Mouse (Mus musculus) kidney, postnatal 0 days (tissue): ENCODE measurements around the gene Abhd8. TPM values are rescaled to one million over a fixed set of nuclear protein-coding genes. Genes with fewer than 3 reads are reported as not detected.

Experiments used
- ATAC-seq: fragments of 200-750 bp; cut with Nextera tagmentation; replicated peaks from 2 replicates; pipeline ENCODE4 v1.8.0; 2017; ENCODE audit warnings: low read depth, moderate number of reproducible peaks, moderate TSS enrichment, moderate library complexity; ENCODE audit not compliant: low FRiP score
- DNase-seq: peaks from one replicate; pipeline ENCODE4 v3.0.0-alpha.2; 2016; ENCODE audit warnings: low spot score
- H3K27ac ChIP-seq: fragments of 300-500 bp; sonication (generic); 2 replicates; pipeline ENCODE4 v1.5.1; 2014; ENCODE audit warnings: mild to moderate bottlenecking
- H3K27me3 ChIP-seq: fragments of 300-500 bp; sonication (generic); 2 replicates; pipeline ENCODE4 v1.6.1; 2014; ENCODE audit warnings: low read length, mixed read lengths; ENCODE audit not compliant: insufficient read depth
- H3K36me3 ChIP-seq: fragments of 300-500 bp; sonication (generic); 2 replicates; pipeline ENCODE4 v1.6.1; 2014; ENCODE audit warnings: low read length, mixed read lengths; ENCODE audit not compliant: insufficient read depth
- H3K4me1 ChIP-seq: fragments of 300-500 bp; sonication (generic); replicated peaks from 2 replicates; pipeline ENCODE4 v1.6.1; 2014; ENCODE audit warnings: antibody characterized with exemption, low read length, mixed read lengths; ENCODE audit not compliant: insufficient read depth
- H3K4me2 ChIP-seq: fragments of 300-500 bp; sonication (generic); 2 replicates; pipeline ENCODE4 v1.6.1; 2014; ENCODE audit warnings: mild to moderate bottlenecking, low read length, moderate library complexity, mixed read lengths
- H3K4me3 ChIP-seq: fragments of 300-500 bp; sonication (generic); replicated peaks from 2 replicates; pipeline ENCODE4 v1.5.1; 2014; ENCODE audit warnings: low read depth, low read length
- H3K9ac ChIP-seq: fragments of 300-500 bp; sonication (generic); 2 replicates; pipeline ENCODE4 v1.6.1; 2014; ENCODE audit warnings: low read depth, low read length
- H3K9me3 ChIP-seq: fragments of 300-500 bp; sonication (generic); replicated peaks from 2 replicates; pipeline ENCODE4 v1.6.1; 2016; ENCODE audit warnings: low read length, inconsistent platforms, mixed read lengths
- CTCF ChIP-seq: IDR thresholded peaks from 2 replicates; pipeline ENCODE4 v1.5.1; 2016; ENCODE audit warnings: antibody characterized with exemption, low read depth, mild to moderate bottlenecking, moderate library complexity
- WGBS: fragments of 180-500 bp; shearing (Covaris S2); extraction: QIAGEN DNeasy Blood & Tissue Kit; methylation state at CpG from one replicate; pipeline ENCODE4 v1.1.7; 2014; 5-methylcytosine and 5-hydroxymethylcytosine counted together
- polyA plus RNA-seq: library from polyadenylated mRNA; unstranded; fragments of >200 nt; fragmentation: Nextera tagmentation; extraction: Ambion mirVana; gene quantifications from 2 replicates; pipeline ENCODE4 v1.2.1, GENCODE M21; 2015

The Abhd8 gene
- polyA plus RNA-seq, 1 experiment from 2014 or later: 38.3 TPM

DNA sequence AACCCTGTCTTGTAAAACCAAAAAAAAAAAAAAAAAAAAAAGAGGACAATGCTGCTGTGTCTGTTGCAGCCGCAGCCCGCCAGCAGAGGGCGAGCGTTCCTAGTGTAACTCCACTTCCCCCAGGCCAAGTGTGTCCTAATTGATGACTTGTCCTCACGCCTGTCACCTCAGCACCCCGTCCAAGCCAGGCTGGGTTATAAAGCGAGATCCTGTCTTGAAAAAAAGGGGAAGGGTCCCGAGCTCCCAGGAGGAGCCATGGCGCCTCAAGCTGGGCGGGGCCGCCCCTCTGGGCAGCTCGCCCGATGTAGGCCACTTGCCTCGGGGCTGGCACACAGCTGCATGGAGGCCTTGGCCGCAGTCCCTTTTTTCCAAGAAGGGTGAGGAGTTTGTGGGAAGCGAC is 31.6 kb upstream of the Abhd8 start:
- Histone ChIP-seq H3K4me3 (no peak overlapping the region), H3K9ac (no peak overlapping the region), H3K36me3 (peaks cover 17% of the 10 kb centered on the region), H3K9me3 (no peaks in the 10 kb centered on the region), H3K4me2 (no peak overlapping the region), H3K27ac (peak overlapping the region; percentile 80), H3K4me1 (peaks cover 28% of the 10 kb centered on the region), H3K27me3 (no peaks in the 10 kb centered on the region)
- peak; percentile 86 for TF ChIP-seq CTCF
- peak; percentile 14 for ATAC-seq
- peak; percentile 93 for DNase-seq
- WGBS: 19% methylated on average over 15 of the region's 16 CpGs

DNA sequence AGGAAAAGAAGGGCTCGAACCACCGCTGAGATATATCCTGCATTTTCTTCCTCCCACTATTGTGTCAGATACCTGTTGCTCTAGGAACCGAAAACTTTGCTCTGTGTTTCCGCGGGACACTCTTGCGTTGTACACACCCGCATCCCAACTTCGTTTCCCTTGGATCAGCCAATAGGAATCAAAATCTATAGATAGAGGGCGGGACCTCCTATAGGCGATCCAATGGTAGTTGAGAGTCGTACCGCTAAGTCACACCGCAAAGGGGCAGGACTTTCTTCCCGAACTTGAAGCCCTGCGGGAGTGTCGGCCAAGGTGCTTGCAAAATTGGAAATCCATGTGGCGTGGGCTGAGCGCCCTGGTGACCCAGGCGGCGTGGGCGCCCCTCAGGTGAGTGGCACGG is 25.0 kb upstream of the Abhd8 start:
- H3K27ac ChIP-seq: peak overlapping the region; percentile 93
- under 1% methylated on average over 22 of the region's 22 CpGs for WGBS
- DNase-seq: peak; percentile 98
- H3K36me3 ChIP-seq: peaks cover 12% of the 10 kb centered on the region; the same call in 1 of the 2 replicates
- TF ChIP-seq CTCF: peak; percentile 34; the same call in 1 of the 2 replicates
- H3K9me3 ChIP-seq: no peaks in the 10 kb centered on the region
- H3K27me3 ChIP-seq: no peaks in the 10 kb centered on the region
- H3K4me1 ChIP-seq: peaks cover 18% of the 10 kb centered on the region; the same call in 1 of the 2 replicates
- H3K4me3 ChIP-seq: peak overlapping the region; percentile 71
- peak; percentile 88 for ATAC-seq
- H3K4me2 ChIP-seq: peak overlapping the region; percentile 100
- H3K9ac ChIP-seq: peak overlapping the region; percentile 80

DNA sequence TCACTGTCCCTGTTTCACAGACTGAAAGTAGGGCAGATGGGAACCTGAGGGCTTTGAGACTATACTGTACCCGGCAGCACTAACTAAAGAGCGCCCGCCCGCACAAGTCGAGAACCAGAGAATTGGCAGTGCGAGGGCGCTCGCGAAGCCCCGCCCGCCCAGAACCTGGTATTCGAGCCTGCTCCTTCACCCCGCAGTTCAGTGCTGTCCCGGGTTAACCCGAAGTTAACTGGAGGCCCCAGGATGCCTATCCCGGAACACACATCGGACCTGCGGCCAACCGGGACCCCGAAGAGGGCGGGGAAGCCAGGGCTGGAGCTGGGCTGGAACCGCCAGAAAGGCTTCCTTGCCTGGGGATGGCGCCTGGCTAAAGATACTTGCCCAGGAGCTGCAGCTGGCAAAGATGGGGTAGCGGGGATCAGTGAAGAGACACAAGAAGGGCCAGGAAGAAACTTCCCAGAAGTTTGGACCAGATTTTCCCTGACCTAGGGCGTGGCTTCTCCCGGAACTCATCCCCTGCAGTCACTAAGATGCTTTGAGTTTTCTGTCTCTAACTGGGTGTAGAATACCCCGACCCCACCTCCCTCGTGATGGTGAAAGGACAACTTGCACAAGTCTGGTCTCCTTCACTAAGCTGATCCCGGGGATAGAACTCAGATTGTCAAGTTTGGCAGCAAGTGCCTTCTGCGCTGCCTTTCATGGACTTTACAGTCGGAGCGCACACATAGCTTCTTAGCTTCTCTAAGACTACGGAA is 24.4 kb upstream of the Abhd8 start, which contains the start of gene Gtpbp3:
Gene Gtpbp3 (plus strand): TSS at position 413 of the 755 bp plus-strand sequence.
- no peak for TF ChIP-seq CTCF
- Histone ChIP-seq H3K36me3 (peaks cover 12% of the 10 kb centered on the region; the same call in 1 of the 2 replicates), H3K27me3 (no peaks in the 10 kb centered on the region), H3K4me1 (peaks cover 18% of the 10 kb centered on the region; the same call in 1 of the 2 replicates), H3K9me3 (no peaks in the 10 kb centered on the region), H3K9ac (peak within 1 kb of the TSS; percentile 80), H3K27ac (peak within 1 kb of the TSS; percentile 93), H3K4me3 (peak within 1 kb of the TSS; percentile 71), H3K4me2 (peak within 1 kb of the TSS; percentile 100)
- DNase-seq: peak; percentile 89
- peak; percentile 29; the same call in 1 of the 2 replicates for ATAC-seq
- WGBS: under 1% methylated on average over 33 of the region's 33 CpGs

DNA sequence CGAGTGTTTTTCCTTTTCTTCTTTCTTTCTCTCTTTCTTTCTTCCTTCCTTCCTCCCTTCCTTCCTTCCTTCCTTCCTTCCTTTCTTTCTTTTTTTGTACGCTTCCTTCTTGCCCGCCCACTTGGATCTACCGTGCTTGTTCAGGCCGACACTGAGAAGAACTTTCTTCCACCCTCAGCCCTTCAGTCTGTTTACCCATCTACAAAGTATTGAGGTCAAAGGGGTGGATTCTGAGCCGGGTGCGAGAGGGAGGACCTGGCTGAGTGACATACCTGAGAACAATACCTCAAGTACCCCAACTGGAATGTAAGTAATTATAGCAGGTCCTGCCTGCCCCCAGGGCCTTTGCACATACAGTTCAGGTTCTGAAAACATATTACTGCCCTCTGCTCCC is 22.7 kb upstream of the Abhd8 start:
- peak overlapping the region; percentile 83 for H3K4me2 ChIP-seq
- H3K9me3 ChIP-seq: no peaks in the 10 kb centered on the region
- no peaks in the 10 kb centered on the region for H3K27me3 ChIP-seq
- no peak overlapping the region for H3K27ac ChIP-seq
- H3K4me3 ChIP-seq: peak overlapping the region; percentile 55; the same call in 1 of the 2 replicates
- peaks cover 18% of the 10 kb centered on the region; the same call in 1 of the 2 replicates for H3K4me1 ChIP-seq
- no peak overlapping the region for H3K9ac ChIP-seq
- TF ChIP-seq CTCF: no peak
- ATAC-seq: no peak
- 11% methylated on average over 7 of the region's 7 CpGs for WGBS
- no peak for DNase-seq
- H3K36me3 ChIP-seq: 0 out of 2 replicates have a peak, but pooled peaks cover 4% of the 10 kb centered on the region

DNA sequence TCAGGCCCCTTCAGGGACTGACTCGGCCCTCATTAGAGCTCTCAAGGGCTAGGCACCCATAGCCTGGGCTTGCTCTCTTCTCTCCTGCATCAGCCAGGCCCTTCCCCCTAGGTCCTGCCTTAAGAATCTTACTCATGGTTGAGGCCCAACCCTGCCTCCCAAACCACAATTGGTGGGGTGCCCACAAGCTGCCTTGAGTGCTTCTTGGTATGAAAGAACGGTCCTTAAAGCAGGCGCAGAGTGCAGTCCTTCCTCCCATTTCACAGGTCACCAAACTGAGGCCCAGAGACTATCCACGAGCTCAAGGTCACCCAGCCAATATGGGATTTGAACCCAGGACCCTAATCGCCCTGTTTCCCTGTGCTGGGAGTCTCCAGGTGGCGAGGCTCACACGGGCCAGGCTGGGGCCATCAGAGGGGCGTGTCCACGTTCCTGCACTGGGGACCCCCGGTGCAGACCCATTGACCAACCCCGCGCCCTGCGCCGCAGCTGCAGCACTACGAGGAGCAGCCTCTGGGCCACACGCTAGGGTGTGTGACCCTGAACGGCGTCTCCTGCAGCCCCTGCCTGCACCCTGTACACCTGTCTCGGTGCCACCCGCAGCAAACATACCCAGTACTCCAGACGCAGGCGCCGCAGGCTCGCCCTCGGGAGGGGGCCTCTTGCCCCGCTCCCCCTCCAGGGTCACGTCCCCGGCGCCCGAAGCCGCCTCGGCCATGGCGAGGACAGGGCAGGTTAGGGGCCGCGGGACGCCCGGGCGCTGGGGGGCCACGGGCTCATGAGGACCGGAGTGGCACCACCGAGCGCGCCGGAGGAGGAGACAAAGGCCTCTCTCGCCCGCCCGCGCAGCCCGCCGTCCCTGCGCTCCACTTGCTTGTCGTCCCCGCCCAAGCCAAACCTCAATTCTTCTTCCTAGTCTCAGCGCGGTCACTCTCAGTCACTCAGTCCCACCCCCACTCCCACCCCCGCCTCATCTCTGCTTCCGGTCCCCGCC is 22.0 kb upstream of the Abhd8 start, which contains the start of gene Ano8:
Gene Ano8 (minus strand): TSS at position 822 of the 994 bp plus-strand sequence.
- H3K9me3 ChIP-seq: no peaks in the 10 kb centered on the region
- DNase-seq (peak; percentile 97), ATAC-seq (peak; percentile 52)
- peak within 1 kb of the TSS; percentile 83 for H3K4me2 ChIP-seq
- H3K9ac ChIP-seq: peak within 1 kb of the TSS; percentile 78
- no peak for TF ChIP-seq CTCF
- H3K27me3 ChIP-seq: no peaks in the 10 kb centered on the region
- H3K36me3 ChIP-seq: 0 out of 2 replicates have a peak, but pooled peaks cover under 1% of the 10 kb centered on the region
- H3K4me1 ChIP-seq: peaks cover 18% of the 10 kb centered on the region; the same call in 1 of the 2 replicates
- peak within 1 kb of the TSS; percentile 55 for H3K4me3 ChIP-seq
- H3K27ac ChIP-seq: peak within 1 kb of the TSS; percentile 54; the same call in 1 of the 2 replicates
- WGBS: 5% methylated on average over 56 of the region's 58 CpGs
